In genomic region chr11:59308625-59309024, GRCm38 (mm10) we compare ENCODE assay signal across 11 mouse cellular contexts. TPM values are rescaled to one million over a fixed set of nuclear protein-coding genes. Genes with fewer than 3 reads are reported as not detected.
DNase-seq lines count a peak whose midpoint lies in the region; ATAC-seq lines count a peak whose summit lies in the region.
"Had no signal": no experiment of that assay in that cellular context is flagged by ENCODE, and none has a peak within 500 bp of the region (broad histone marks: within the 10 kb centered on the region; RNA-seq: fewer than 3 reads in every experiment).

No protein-coding gene starts in this region.

- ATAC-seq in heart, embryonic 15.5 days (replicated peaks; ENCODE audit: insufficient number of reproducible peaks, insufficient read depth, low FRiP score, low read depth): no peak
- ATAC-seq in embryonic facial prominence, embryonic 11.5 days (replicated peaks; ENCODE audit: insufficient number of reproducible peaks, low FRiP score, low TSS enrichment, low read depth): 0 out of 2 replicates have a peak, but pooled peaks have one; percentile 2
- no peak for ATAC-seq in hindbrain, embryonic 13.5 days (ENCODE audit: low FRiP score)
- no peak for ATAC-seq in midbrain, embryonic 14.5 days (ENCODE audit: low FRiP score, low TSS enrichment)
- no peak for ATAC-seq in inflammation-experienced regulatory T-cells, adult 6 months

- H3K27me3 ChIP-seq in heart, embryonic 15.5 days: peaks cover 83% of the 10 kb centered on the region
- peaks cover 37% of the 10 kb centered on the region for H3K27me3 ChIP-seq in embryonic facial prominence, embryonic 11.5 days (ENCODE audit: control insufficient read depth, insufficient read depth, low read length)
- peaks cover 90% of the 10 kb centered on the region for H3K27me3 ChIP-seq in hindbrain, embryonic 13.5 days
- peaks cover 91% of the 10 kb centered on the region for H3K27me3 ChIP-seq in midbrain, embryonic 14.5 days (ENCODE audit: control insufficient read depth, insufficient read depth, low read length)

- peak overlapping the region; percentile 26 for H3K27ac ChIP-seq in heart, embryonic 15.5 days
- peak overlapping the region; percentile 59; the same call in 1 of the 2 replicates for H3K27ac ChIP-seq in embryonic facial prominence, embryonic 11.5 days (replicated peaks; ENCODE audit: low read depth, low read length)
- peak overlapping the region; percentile 58; the same call in 1 of the 2 replicates for H3K27ac ChIP-seq in hindbrain, embryonic 13.5 days
- H3K27ac ChIP-seq in midbrain, embryonic 14.5 days (replicated peaks; ENCODE audit: low read depth, low read length): no peak overlapping the region

- 0 out of 2 replicates have a peak overlapping the region, but pooled peaks have one; percentile 15 for H3K9ac ChIP-seq in heart, embryonic 15.5 days
- 0 out of 2 replicates have a peak overlapping the region, but pooled peaks have one; percentile 23 for H3K9ac ChIP-seq in embryonic facial prominence, embryonic 11.5 days (replicated peaks; ENCODE audit: low read length)
- peak overlapping the region; percentile 49; the same call in 1 of the 2 replicates for H3K9ac ChIP-seq in hindbrain, embryonic 13.5 days
- no peak overlapping the region for H3K9ac ChIP-seq in midbrain, embryonic 14.5 days (replicated peaks; ENCODE audit: low read length)

- no peaks in the 10 kb centered on the region for H3K36me3 ChIP-seq in heart, embryonic 15.5 days
- no peaks in the 10 kb centered on the region for H3K36me3 ChIP-seq in embryonic facial prominence, embryonic 11.5 days (replicated peaks; ENCODE audit: control insufficient read depth, insufficient read depth, low read depth, low read length)
- H3K36me3 ChIP-seq in hindbrain, embryonic 13.5 days: no peaks in the 10 kb centered on the region
- H3K36me3 ChIP-seq in midbrain, embryonic 14.5 days (ENCODE audit: control insufficient read depth, insufficient read depth, low read length): no peaks in the 10 kb centered on the region

- no peaks in the 10 kb centered on the region for H3K9me3 ChIP-seq in heart, embryonic 15.5 days (replicated peaks)
- H3K9me3 ChIP-seq in embryonic facial prominence, embryonic 11.5 days (replicated peaks; ENCODE audit: control insufficient read depth, low read length): no peaks in the 10 kb centered on the region
- no peaks in the 10 kb centered on the region for H3K9me3 ChIP-seq in hindbrain, embryonic 13.5 days
- H3K9me3 ChIP-seq in midbrain, embryonic 14.5 days (ENCODE audit: control insufficient read depth, low read length): no peaks in the 10 kb centered on the region

- peak overlapping the region; percentile 40 for H3K4me2 ChIP-seq in heart, embryonic 15.5 days
- peak overlapping the region; percentile 32; the same call in 1 of the 2 replicates for H3K4me2 ChIP-seq in embryonic facial prominence, embryonic 11.5 days (ENCODE audit: low read depth, low read length)
- peak overlapping the region; percentile 86 for H3K4me2 ChIP-seq in hindbrain, embryonic 13.5 days
- peak overlapping the region; percentile 33; the same call in 1 of the 2 replicates for H3K4me2 ChIP-seq in midbrain, embryonic 14.5 days (ENCODE audit: low read length)

- intact Hi-C loops in heart, postnatal 14 days (cut with DNase I): loop anchor here (1.0 to 2.0 kb wide), 2 partner anchors 22 to 174 kb away; no protein-coding TSS in a partner anchor

- 0 out of 2 replicates have a peak overlapping the region, but pooled peaks have one; percentile 78 for H3K4me3 ChIP-seq in heart, embryonic 15.5 days
- H3K4me3 ChIP-seq in embryonic facial prominence, embryonic 11.5 days (ENCODE audit: low read depth, low read length): no peak overlapping the region
- peak overlapping the region; percentile 57 for H3K4me3 ChIP-seq in hindbrain, embryonic 13.5 days
- no peak overlapping the region for H3K4me3 ChIP-seq in midbrain, embryonic 14.5 days (replicated peaks; ENCODE audit: low read depth, low read length)

- peaks cover 57% of the 10 kb centered on the region for H3K4me1 ChIP-seq in heart, embryonic 15.5 days (replicated peaks)
- H3K4me1 ChIP-seq in embryonic facial prominence, embryonic 11.5 days (ENCODE audit: control insufficient read depth, insufficient read depth, low read length): peaks cover 26% of the 10 kb centered on the region
- H3K4me1 ChIP-seq in hindbrain, embryonic 13.5 days (replicated peaks): peaks cover 71% of the 10 kb centered on the region
- H3K4me1 ChIP-seq in midbrain, embryonic 14.5 days (ENCODE audit: control insufficient read depth, insufficient read depth, low read length): peaks cover 26% of the 10 kb centered on the region

- DNase-seq in heart, postnatal 14 days: no peak
- DNase-seq in embryonic facial prominence, embryonic 11.5 days (ENCODE audit: low spot score): no peak
- DNase-seq in midbrain, embryonic 14.5 days: no peak
- DNase-seq in urinary bladder, postnatal 36 days (ENCODE audit: low spot score in 2 of 2): no peak
- no peak for DNase-seq in testis, postnatal 14 days (ENCODE audit: low spot score)

- 46% methylated on average over 6 of the region's 6 CpGs for WGBS in heart, embryonic 15.5 days
- WGBS in embryonic facial prominence, embryonic 11.5 days: 38% methylated on average over 6 of the region's 6 CpGs
- WGBS in hindbrain, embryonic 13.5 days: 43% methylated on average over 6 of the region's 6 CpGs
- 34% methylated on average over 6 of the region's 6 CpGs for WGBS in midbrain, embryonic 14.5 days

RNA-seq across cellular contexts. Expression of gene Wnt9a, which starts 1.9 kb away (rescaled TPM):
- polyA plus RNA-seq in heart, embryonic 15.5 days (2015; fragmentation: Nextera tagmentation; extraction: Ambion mirVana): 2.3 and 4.2 TPM in 2 replicates
- 1 to 10 TPM; 4.9 to 5.6 TPM for total RNA-seq in heart, postnatal 14 days (2021)
- 1.6 and 1.8 TPM in 2 replicates for polyA plus RNA-seq in embryonic facial prominence, embryonic 11.5 days (2014; fragmentation: Nextera tagmentation; extraction: Ambion mirVana)
- 3.6 and 5.0 TPM in 2 replicates for polyA plus RNA-seq in hindbrain, embryonic 13.5 days (2015; fragmentation: Nextera tagmentation; extraction: Ambion mirVana)
- 1.6 and 1.7 TPM in 2 replicates for polyA plus RNA-seq in midbrain, embryonic 14.5 days (2014; fragmentation: Nextera tagmentation; extraction: Ambion mirVana)
- not detected for polyA plus RNA-seq in inflammation-experienced regulatory T-cells, adult 6 months (2017; shearing (Covaris generic))
- total RNA-seq: common myeloid progenitor, adult 5-6 weeks; granulocyte monocyte progenitor cell, adult 5-6 weeks; megakaryocyte-erythroid progenitor cell, adult 5-6 weeks had no signal

RNA-seq across cellular contexts. Expression of gene Wnt3a, which starts 18.1 kb away (rescaled TPM):
- not detected in 2 replicates for polyA plus RNA-seq in heart, embryonic 15.5 days (2015; fragmentation: Nextera tagmentation; extraction: Ambion mirVana)
- not detected for total RNA-seq in heart, postnatal 14 days (2021)
- 0.39 and 0.77 TPM in 2 replicates for polyA plus RNA-seq in embryonic facial prominence, embryonic 11.5 days (2014; fragmentation: Nextera tagmentation; extraction: Ambion mirVana)
- polyA plus RNA-seq in hindbrain, embryonic 13.5 days (2015; fragmentation: Nextera tagmentation; extraction: Ambion mirVana): 1.4 and 4.1 TPM in 2 replicates
- polyA plus RNA-seq in midbrain, embryonic 14.5 days (2014; fragmentation: Nextera tagmentation; extraction: Ambion mirVana): 0.43 and 0.46 TPM in 2 replicates
- polyA plus RNA-seq in inflammation-experienced regulatory T-cells, adult 6 months (2017; shearing (Covaris generic)): under 1 TPM in 1 of 3 experiments, not detected in 2; 0.24 TPM
- total RNA-seq: common myeloid progenitor, adult 5-6 weeks; granulocyte monocyte progenitor cell, adult 5-6 weeks; megakaryocyte-erythroid progenitor cell, adult 5-6 weeks had no signal

Comparison
In these comparisons a context has a peak if more than half of its experiments do, and no peak if none do; other contexts are left out.
1. H3K4me2 ChIP-seq: peak in every context shown above with its lines; median percentile 86 in hindbrain, embryonic 13.5 days; 40 in heart, embryonic 15.5 days; 33 in midbrain, embryonic 14.5 days; 32 in embryonic facial prominence, embryonic 11.5 days.
2. H3K4me3 ChIP-seq: peak in heart, embryonic 15.5 days (single experiment) and hindbrain, embryonic 13.5 days (single experiment); none in embryonic facial prominence, embryonic 11.5 days (single experiment) and midbrain, embryonic 14.5 days (single experiment).